Mouse (Mus musculus) spleen, adult 12 weeks (tissue): ENCODE data around the gene Cfap77.
"Not testable (repeated sequence)": the region's sequence is repeated elsewhere in the genome, so short reads cannot be mapped to it uniquely, and the experiment has no call there.

ENCODE experiments used
- DNase-seq: peaks from one replicate; pipeline ENCODE4 v3.0.0; 2022; ENCODE audit warnings: low spot score

Gene Cfap77

DNA sequence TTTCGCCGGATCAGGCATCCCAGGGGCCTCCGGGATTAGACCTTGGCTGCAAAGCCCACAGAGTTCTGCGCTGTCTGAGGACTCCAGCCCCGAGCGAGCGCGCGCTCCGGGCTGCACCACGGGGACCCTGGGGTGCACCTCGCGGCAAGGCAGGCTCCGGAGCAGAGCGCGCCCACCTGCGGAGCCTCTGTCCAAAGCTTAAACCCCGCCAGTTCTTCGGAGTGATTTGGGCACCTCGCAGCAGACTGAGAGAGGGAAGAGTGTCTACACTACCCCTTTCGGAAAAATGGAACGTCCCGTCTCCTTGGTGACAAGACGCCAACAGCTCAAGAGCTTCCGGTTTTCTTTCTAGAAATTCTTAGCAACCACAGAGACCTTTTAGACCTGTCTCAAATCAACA lies at the start of gene Cfap77:
Cfap77 (minus strand) TSS at position 76 of the 400 bp plus-strand sequence.
- peak; percentile 55 for DNase-seq

DNA sequence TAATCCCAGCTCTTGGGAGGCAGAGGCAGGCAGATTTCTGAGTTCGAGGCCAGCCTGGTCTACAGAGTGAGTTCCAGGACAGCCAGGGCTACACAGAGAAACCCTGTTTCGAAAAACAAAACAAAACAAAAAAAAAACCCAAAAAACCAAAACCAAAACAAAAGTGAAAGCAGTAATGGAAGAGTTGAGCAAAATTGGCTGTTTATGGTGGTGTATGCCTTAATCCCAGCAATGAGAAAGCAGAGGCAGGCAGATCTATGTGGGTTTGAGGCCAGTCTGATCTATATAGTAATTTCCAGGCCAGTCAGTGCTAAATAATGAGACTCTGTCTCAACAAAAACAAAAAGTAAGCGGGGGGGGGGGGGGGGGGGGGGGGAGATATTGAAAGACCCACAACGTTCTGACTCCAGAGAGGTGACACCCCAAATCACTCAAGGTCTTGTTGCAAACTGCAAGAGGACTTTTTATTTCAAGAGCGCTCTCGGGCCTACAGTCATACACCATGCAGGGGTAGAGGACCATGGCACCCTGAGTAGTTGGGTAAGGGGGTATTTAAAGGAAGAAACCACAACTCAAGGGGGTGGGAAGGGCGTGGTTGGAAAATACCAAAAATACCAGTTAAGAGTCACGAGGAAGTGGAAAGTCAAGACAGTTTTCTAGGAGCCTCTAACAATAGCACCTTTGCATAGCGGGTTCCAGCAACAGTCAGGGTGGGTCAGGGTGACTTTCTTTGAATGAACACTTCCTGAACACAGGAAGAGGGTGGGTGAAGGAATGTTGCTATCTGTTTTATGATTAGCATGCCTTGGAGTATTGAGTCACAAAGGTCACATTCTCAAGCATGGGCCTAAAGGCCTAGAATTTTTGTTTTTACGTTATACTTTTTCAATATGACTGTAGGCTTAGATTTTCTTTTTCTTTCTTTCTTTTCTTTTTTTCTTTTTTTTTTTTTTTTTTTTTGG lies 47.8 kb upstream of the Cfap77 start:
- DNase-seq = not testable (repeated sequence)

DNA sequence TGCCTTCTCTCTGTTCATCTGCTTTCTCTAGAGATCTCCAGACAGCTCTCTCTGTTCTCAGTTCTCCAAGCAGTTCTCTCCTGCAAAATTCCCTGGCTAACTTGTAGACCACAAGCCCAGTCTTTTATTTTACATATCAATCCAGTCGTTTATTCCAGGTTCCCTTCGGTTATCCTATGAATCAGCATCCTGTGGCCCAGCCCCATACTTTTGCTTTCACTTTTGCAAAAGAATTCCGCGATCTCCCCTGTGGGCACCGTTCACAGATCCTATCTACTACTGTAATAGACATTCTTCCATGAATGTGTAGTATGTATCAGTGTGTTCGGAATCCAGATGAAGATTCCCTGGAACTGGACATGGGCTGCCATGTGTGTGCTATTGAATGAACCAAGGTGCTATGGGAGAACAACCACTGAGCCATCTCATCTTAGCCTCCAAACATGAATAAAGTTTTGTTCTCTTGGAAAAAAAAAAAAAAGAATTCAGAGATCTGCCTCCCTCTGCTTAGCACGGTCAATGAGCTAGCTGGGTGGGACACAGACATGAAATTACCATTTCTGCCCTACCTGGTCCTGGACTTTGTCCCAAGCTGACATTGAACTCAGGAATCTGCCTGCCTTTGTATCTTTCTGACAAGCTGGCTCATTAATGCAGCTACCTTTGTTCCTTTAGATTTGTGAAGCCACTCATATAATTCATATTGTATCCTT lies 46.1 kb upstream of the Cfap77 start:
- DNase-seq = no peak

DNA sequence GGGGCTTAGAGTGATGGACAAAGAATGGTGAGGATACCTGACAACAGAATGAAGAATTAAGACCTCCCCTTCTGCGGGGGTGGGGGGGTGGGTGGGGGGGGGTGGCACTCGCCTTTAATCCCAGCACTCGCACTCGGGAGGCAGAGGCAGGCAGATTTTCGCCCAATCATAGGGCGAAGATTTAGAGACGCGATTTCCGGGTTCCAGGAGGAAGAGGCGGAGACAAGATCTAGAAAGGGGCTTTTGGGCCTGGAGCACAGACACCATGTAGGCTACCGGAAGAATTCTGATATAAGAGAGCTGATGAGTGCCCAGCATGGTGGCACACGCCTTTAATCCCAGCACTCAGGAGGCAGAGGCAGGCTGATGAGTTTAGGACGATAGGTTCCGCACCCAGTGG lies 44.8 kb upstream of the Cfap77 start:
- no peak for DNase-seq

DNA sequence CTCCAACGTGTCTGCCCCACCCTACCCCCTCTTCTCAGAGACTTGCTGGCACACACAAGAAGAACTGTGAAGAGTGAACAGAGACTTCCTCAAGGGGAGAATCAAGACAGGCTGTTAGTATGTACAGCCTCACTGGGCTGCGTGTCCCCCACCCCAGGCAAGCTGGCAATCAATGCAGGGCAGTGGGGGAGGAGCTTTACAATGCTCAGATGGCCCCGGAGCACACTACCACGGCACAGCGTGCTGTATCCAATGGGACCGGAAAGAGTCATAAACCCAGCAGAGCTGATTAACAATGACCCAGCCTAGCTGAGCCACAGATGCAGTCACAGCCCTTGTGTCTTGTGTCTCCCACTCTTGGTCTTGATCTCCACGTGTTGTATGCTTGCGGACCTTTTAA lies 43.9 kb upstream of the Cfap77 start:
- DNase-seq = no peak

DNA sequence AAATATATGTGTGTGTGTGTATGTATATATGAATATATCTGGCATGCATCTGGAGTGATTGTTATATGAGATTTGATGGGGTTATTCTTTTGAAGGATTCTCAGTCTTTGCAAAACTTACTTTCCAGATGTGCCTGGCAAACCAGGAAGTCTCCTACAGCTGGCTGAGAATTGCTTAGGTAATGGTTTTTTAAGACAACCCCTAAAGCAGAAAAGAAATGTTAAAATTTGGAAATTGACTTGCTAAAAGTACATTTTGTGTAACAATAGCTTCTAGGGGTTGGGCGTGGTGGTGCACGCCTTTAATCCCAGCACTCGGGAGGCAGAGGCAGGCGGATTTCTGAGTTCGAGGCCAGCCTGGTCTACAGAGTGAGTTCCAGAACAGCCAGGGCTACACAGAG lies 43.1 kb upstream of the Cfap77 start:
- not testable (repeated sequence) for DNase-seq

- DNase-seq = no peak
These were observed 42.6 kb upstream of the Cfap77 start for GRCm38 (mm10) chr2:29097465-29097864.

DNA sequence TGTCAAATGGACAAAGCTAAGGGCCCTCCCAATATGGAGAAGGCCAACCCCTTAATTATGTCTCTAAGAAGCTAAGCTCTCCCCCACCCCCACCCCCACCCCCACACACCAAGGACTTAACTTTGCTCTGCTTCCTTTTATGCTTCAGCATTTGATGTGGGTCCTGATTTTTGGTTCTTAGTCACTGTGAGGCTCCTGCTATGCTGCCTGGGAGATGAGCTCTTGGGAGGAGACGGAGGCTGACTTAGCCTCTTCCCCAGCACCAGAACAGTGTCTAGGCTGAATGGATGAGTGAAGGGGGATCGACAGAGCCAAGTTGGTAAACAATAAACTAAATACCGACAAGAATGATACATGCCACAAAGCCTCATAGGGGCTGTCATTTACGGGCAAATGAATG lies 41.9 kb upstream of the Cfap77 start:
- no peak for DNase-seq

GRCm38 (mm10) chr2:29095674-29096073 lies 40.8 kb upstream of the Cfap77 start:
- DNase-seq = no peak

GRCm38 (mm10) chr2:29089276-29089675 lies 34.4 kb upstream of the Cfap77 start:
- DNase-seq = not testable (repeated sequence)

- no peak for DNase-seq
These were observed 31.2 kb upstream of the Cfap77 start for GRCm38 (mm10) chr2:29086026-29086425.

DNA sequence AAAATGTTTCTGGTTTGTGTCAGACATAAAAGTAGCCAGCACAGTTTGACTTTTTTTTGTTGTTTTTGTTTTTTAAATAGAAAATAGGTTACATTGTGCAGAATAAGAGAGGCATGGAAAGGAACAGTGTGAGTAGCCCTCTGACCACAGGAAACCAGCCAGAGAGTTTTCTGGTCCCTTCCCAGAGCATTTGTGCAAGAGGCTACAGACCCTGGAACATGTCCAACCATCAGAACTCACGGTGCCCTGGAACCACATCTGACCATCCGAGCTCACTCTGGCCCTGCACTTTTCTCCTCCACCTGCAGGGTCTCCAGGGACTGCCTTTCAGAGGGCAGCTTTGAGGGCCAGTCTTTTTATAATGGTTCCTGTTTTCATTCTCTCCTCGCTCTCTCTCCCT lies 27.1 kb upstream of the Cfap77 start:
- DNase-seq = no peak

- DNase-seq = no peak
These were observed 21.4 kb upstream of the Cfap77 start for GRCm38 (mm10) chr2:29076226-29076625.

GRCm38 (mm10) chr2:29075331-29076070 lies 20.6 kb upstream of the Cfap77 start:
- no peak for DNase-seq

GRCm38 (mm10) chr2:29074676-29075075 lies 19.8 kb upstream of the Cfap77 start:
- DNase-seq = no peak

- DNase-seq = no peak
These were observed 11.5 kb upstream of the Cfap77 start for GRCm38 (mm10) chr2:29066410-29066809.

- no peak for DNase-seq
These were observed 10.9 kb upstream of the Cfap77 start for GRCm38 (mm10) chr2:29065796-29066195.

DNA sequence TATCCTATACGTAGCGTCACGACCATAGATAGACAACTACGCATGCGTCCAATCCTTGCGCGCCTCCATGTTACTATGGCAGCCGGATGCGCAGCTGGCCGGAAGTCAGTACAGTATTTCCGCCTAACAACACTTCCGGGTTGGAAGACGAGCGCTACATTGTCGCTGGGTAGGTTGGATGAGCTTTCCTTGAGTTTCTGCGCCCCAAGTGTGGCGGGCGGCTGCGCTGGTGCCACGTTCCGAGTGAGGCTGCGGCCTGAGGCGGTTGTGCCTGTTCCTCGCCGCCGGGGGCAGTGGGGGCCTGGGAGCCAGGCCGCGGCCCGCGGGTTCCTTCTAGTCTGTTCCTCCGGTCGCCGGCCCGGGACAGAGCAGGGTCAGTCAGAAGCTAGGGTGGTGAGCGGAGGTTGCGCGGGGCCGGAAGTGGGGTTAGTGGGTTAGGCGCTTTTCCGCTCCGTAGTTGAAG lies 5.3 kb upstream of the Cfap77 start, which contains the start of gene Ttf1:
Ttf1 (plus strand) TSS at position 128 of the 463 bp plus-strand sequence.
- peak; percentile 81 for DNase-seq

- DNase-seq = no peak
These were observed 326 bp downstream of the Cfap77 start for GRCm38 (mm10) chr2:29054545-29054935.

GRCm38 (mm10) chr2:29053802-29054544 lies 893 bp downstream of the Cfap77 start:
- DNase-seq = peak; percentile 42

DNA sequence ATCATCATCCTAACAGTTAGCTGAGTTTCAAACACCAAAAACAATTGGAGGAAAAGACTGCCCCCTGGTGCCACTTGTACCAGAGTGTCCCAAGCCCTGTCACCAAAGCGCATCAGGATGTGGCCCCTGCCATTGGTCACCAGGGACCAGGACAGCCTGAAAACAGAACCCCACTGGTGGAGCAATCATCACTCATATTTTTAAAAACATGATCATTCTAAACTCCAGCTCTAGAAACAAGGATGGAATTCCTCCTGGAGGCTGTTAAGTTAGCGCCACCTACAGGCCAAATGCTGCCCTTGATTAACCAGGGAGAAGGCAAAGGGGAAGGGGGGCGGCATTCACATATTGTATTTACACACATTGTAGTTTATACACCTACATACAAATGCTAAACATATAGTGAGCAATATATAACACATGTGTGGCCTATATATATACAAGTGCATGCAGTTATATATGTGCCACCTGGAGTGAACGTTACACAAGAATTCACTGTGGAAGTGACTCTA lies 1.9 kb downstream of the Cfap77 start:
- DNase-seq = peak; percentile 59
